13 mouse cellular contexts compared by ENCODE assay signal in the genomic region with DNA sequence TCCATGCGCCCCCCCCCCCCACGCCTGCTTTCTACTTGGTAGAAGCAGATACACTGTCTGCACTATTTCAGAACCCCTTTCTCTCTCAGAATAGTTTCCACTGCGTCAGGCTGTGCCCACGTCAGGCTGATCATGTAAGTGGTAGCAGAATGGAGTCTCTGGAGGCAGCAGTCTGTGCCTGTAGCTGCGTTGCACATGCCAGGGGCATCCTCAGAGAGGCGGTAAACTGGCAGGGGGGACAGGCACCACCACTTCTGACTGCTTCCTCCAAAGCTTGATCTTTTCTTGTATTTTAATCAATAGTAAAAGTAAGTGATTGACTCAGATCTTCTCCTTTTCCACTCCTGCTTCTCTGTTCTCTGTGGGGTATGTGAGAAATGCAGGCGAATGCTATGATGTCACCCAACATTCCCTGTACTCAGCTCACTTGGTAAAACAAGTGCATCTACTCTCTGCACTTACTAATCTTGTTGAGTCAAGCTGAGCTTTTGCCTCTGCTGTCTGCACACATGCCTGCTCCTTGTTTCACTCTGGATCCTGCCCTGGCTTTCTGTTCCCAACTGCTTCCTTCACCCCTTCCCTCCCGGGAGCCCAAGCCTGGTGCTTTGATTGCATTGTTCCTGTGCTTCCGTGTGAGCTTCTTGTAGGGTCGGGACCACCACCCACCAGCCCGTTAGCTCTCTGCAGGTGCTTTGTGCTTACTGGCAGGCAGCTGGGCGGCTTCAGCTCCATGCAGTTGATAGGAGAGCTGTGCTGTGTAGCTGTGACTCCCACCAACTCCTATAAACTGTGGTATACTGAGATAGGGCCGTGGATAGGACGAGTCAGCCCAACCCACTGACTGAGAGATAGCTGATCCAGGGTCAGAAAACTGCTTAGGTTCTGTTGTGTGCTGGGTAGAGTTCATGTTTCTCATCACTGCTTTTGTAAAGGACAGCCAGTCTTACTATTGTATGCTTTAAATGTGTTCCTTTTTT.
DNase-seq lines count a peak whose midpoint lies in the region; ATAC-seq and TF ChIP-seq lines count a peak whose summit lies in the region.
"Had no signal": no experiment of that assay in that cellular context is flagged by ENCODE, and none has a peak within 500 bp of the region (broad histone marks: within the 10 kb centered on the region; RNA-seq: fewer than 3 reads in every experiment).

No protein-coding gene starts in this region.

- H3K4me3 ChIP-seq in heart, postnatal 0 days (ENCODE audit: low read depth, low read length): no peak overlapping the region
- H3K4me3 ChIP-seq in heart, adult 2 months: no peak overlapping the region
- H3K4me3 ChIP-seq in midbrain, postnatal 0 days (ENCODE audit: low read depth, low read length): no peak overlapping the region
- no peak overlapping the region for H3K4me3 ChIP-seq in midbrain, embryonic 16.5 days (ENCODE audit: low read depth, low read length)

- H3K36me3 ChIP-seq in heart, postnatal 0 days (replicated peaks; ENCODE audit: control insufficient read depth, insufficient read depth, low read length): peaks cover 4% of the 10 kb centered on the region; the same call in 1 of the 2 replicates
- H3K36me3 ChIP-seq in heart, adult 2 months (ENCODE audit: control insufficient read depth, insufficient read depth, low read length): no peaks in the 10 kb centered on the region
- peaks cover 4% of the 10 kb centered on the region; the same call in 1 of the 2 replicates for H3K36me3 ChIP-seq in midbrain, postnatal 0 days (ENCODE audit: insufficient read depth, low read length)
- H3K36me3 ChIP-seq in midbrain, embryonic 16.5 days (ENCODE audit: control insufficient read depth, insufficient read depth, low read length): no peaks in the 10 kb centered on the region

- TF ChIP-seq EP300 in heart, postnatal 0 days (IDR thresholded peaks at IDR 0.05; ENCODE audit: low read depth): no peak
- no peak for TF ChIP-seq EP300 in heart, adult 2 months (IDR thresholded peaks at IDR 0.05; ENCODE audit: insufficient read depth, low read depth, low read length)

- no peak for TF ChIP-seq CTCF in heart, postnatal 0 days (IDR thresholded peaks at IDR 0.05; ENCODE audit: low read depth)
- TF ChIP-seq CTCF in heart, adult 2 months (IDR thresholded peaks at IDR 0.05): no peak
- TF ChIP-seq CTCF in midbrain, postnatal 0 days (IDR thresholded peaks at IDR 0.05): no peak

- intact Hi-C loops in heart, adult 2 months (cut with DNase I): no loop called here

- H3K4me1 ChIP-seq in heart, postnatal 0 days (ENCODE audit: control insufficient read depth, insufficient read depth): peaks cover 12% of the 10 kb centered on the region
- H3K4me1 ChIP-seq in heart, adult 2 months (ENCODE audit: control insufficient read depth, insufficient read depth, low read length): no peaks in the 10 kb centered on the region; the same call in 1 of the 2 replicates
- H3K4me1 ChIP-seq in midbrain, postnatal 0 days (ENCODE audit: insufficient read depth, low read length): peaks cover 6% of the 10 kb centered on the region; the same call in 1 of the 2 replicates
- H3K4me1 ChIP-seq in midbrain, embryonic 16.5 days (ENCODE audit: control insufficient read depth, insufficient read depth, low read length): peaks cover 24% of the 10 kb centered on the region

- H3K9ac ChIP-seq in heart, postnatal 0 days (replicated peaks; ENCODE audit: low read depth, low read length): no peak overlapping the region
- H3K9ac ChIP-seq in heart, adult 2 months (ENCODE audit: low read depth, low read length): no peak overlapping the region
- no peak overlapping the region for H3K9ac ChIP-seq in midbrain, postnatal 0 days (replicated peaks; ENCODE audit: low read length, poor library complexity, severe bottlenecking)
- H3K9ac ChIP-seq in midbrain, embryonic 16.5 days (ENCODE audit: low read depth, low read length): no peak overlapping the region

- peak overlapping the region; percentile 47 for H3K27ac ChIP-seq in heart, postnatal 0 days (ENCODE audit: low read depth)
- no peak overlapping the region for H3K27ac ChIP-seq in heart, adult 2 months
- 0 out of 2 replicates have a peak overlapping the region, but pooled peaks have one; percentile 38 for H3K27ac ChIP-seq in midbrain, postnatal 0 days (ENCODE audit: low read depth, low read length)
- no peak overlapping the region for H3K27ac ChIP-seq in midbrain, embryonic 16.5 days (ENCODE audit: low read length)

- peaks cover 6% of the 10 kb centered on the region; the same call in 1 of the 2 replicates for H3K79me2 ChIP-seq in heart, adult 2 months (replicated peaks; ENCODE audit: control insufficient read depth, insufficient read depth, low read length)

- ATAC-seq in heart, postnatal 0 days (ENCODE audit: insufficient read depth, low read depth): peak; percentile 53; the same call in 1 of the 2 replicates
- ATAC-seq in midbrain, postnatal 0 days (ENCODE audit: low FRiP score): no peak
- ATAC-seq in midbrain, embryonic 16.5 days: no peak

- DNase-seq in heart, postnatal 0 days (ENCODE audit: low spot score): peak; percentile 31
- no peak for DNase-seq in heart, adult 2 months
- no peak for DNase-seq in midbrain, postnatal 0 days (ENCODE audit: low spot score)
- DNase-seq in frontal cortex, postnatal 36 days (ENCODE audit: low spot score in 2 of 2): peak; percentile 45 to 68
- DNase-seq in right cerebral cortex, postnatal 25 days: peak; percentile 64
- no peak for DNase-seq in adrenal gland, adult (ENCODE audit: inconsistent age in 2 of 2, low spot score in 1 of 2)
- DNase-seq: adrenal gland, postnatal 10 days; cerebellum, adult 8-10 months; heart, postnatal 36 days; kidney, postnatal 25 days; lung, adult 2 months; thymus, postnatal 25 days had no signal

- H3K27me3 ChIP-seq in heart, postnatal 0 days (ENCODE audit: control insufficient read depth, insufficient read depth, low read length): no peaks in the 10 kb centered on the region
- no peaks in the 10 kb centered on the region for H3K27me3 ChIP-seq in heart, adult 2 months (ENCODE audit: control insufficient read depth, insufficient read depth, low read length)
- no peaks in the 10 kb centered on the region for H3K27me3 ChIP-seq in midbrain, postnatal 0 days (ENCODE audit: insufficient read depth, low read length)
- H3K27me3 ChIP-seq in midbrain, embryonic 16.5 days (ENCODE audit: control insufficient read depth, insufficient read depth, low read depth, low read length): no peaks in the 10 kb centered on the region

- no peaks in the 10 kb centered on the region for H3K9me3 ChIP-seq in heart, postnatal 0 days (replicated peaks; ENCODE audit: control insufficient read depth, low read length)
- no peaks in the 10 kb centered on the region for H3K9me3 ChIP-seq in midbrain, postnatal 0 days (ENCODE audit: low read length)
- no peaks in the 10 kb centered on the region for H3K9me3 ChIP-seq in midbrain, embryonic 16.5 days (replicated peaks; ENCODE audit: control insufficient read depth, low read length, poor library complexity, severe bottlenecking)

- 27% methylated on average over 14 of the region's 14 CpGs for WGBS in heart, postnatal 0 days
- WGBS in heart, adult 2 months: 63% methylated on average over 14 of the region's 14 CpGs
- WGBS in midbrain, postnatal 0 days: 40% methylated on average over 14 of the region's 14 CpGs
- 34% methylated on average over 14 of the region's 14 CpGs for whole genome bisulfite sequencing in midbrain, embryonic 16.5 days

- H3K4me2 ChIP-seq in heart, postnatal 0 days (ENCODE audit: low read depth, low read length): no peak overlapping the region
- no peak overlapping the region for H3K4me2 ChIP-seq in midbrain, postnatal 0 days (ENCODE audit: low read depth, low read length, poor library complexity, severe bottlenecking)
- H3K4me2 ChIP-seq in midbrain, embryonic 16.5 days (ENCODE audit: low read length): no peak overlapping the region

- no peak for TF ChIP-seq POLR2A in heart, adult 2 months (IDR thresholded peaks at IDR 0.05; ENCODE audit: insufficient read depth, low read depth, low read length)

Comparison
In these comparisons a context has a peak if more than half of its experiments do, and no peak if none do; other contexts are left out.
1. DNase-seq: peak in heart, postnatal 0 days (single experiment), frontal cortex, postnatal 36 days (2 of 2) and right cerebral cortex, postnatal 25 days (single experiment); none in heart, adult 2 months (0 of 2), midbrain, postnatal 0 days (single experiment) and adrenal gland, adult (0 of 2).
2. H3K27ac ChIP-seq: peak in heart, postnatal 0 days (single experiment) and midbrain, postnatal 0 days (single experiment); none in heart, adult 2 months (single experiment) and midbrain, embryonic 16.5 days (single experiment).